Mouse (Mus musculus) cerebellum, postnatal 14 days (tissue): Measurements from ENCODE around the gene Asic2.

Experiments
- DNase-seq, 2 experiments: peaks; one replicate each; pipeline ENCODE4 v3.0.0; 2021; ENCODE audit warnings: mixed read lengths in 2 of 2

Asic2 gene

DNA sequence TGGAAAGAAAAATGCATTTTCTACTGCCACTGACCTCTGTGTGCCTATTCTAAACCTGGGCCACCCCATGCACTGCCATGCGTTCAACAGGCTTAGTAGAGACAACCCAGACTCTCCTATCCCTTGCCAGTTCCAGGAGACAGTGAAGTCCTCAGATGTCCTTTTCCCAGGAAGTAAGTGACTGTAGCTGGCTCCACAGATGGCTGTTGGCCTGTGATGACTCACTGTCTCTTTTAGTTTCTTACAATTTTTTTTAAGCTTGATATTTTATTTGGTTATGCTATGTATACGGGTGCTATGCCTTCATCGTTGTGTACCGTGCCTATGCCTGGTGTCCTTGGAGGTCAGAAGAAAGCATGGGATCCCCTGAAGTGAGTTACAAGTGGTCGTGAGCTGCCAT, 370.7 kb downstream of the Asic2 start:
- DNase-seq: no peak

DNA sequence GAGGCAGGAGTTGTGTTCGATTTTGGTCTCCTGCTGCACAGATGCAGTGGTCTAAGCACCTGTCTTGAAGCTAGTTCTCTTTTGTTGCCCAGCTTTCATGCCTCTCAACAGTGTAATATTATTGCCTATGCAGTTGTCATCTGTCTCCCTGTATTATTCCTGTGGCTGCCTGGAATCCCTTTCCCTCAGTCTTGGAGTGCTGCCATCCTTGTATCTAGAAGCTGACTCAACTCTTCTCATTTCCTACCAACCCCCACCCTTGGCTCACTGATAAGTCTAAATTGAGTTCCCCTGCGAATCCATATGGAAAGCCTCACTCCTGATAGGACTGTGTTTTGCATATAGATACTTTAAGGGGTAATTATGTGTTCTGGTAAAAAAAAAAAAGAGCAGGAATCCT, 373.0 kb downstream of the Asic2 start:
- peak in 1 of 2 experiments; percentile 26 for DNase-seq

DNA sequence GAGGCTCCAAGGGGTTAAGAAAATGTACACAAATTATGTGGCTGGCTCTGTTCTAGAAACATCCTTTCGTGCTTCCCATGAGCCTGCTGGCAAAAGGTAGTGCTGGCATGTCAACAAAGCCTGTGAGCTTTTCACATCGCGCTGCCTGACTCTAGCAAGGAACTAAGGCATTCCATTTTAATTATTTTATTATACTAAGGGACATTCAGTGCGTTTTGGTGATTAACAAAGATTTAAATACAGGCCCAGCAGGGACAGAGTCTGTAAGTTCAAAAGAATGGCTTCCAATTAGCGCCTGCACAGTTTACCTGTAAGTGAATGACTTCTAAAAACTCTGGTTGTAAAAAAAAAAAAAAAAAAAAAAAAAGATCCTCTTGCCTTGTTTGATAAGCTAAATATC, 375.5 kb downstream of the Asic2 start:
- no peak for DNase-seq

DNA sequence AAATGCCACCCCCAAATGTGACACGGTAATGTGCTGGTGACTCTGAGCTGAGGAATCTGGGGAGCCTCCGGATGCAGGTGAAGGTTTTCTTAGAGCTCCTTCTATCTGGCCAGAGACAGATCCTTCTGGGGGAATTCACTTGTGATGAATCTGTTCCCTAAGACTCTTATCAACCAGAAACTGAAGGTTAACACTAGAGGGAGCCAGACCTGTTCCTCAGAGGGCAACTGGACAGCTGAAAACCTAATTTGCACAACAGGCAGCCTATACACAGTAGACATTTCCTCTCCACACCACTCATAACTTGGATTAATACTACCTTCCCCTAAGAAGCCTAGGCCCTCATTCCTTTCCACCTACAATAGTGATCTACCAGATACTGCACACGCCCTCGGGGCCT, 377.3 kb downstream of the Asic2 start:
- no peak for DNase-seq

DNA sequence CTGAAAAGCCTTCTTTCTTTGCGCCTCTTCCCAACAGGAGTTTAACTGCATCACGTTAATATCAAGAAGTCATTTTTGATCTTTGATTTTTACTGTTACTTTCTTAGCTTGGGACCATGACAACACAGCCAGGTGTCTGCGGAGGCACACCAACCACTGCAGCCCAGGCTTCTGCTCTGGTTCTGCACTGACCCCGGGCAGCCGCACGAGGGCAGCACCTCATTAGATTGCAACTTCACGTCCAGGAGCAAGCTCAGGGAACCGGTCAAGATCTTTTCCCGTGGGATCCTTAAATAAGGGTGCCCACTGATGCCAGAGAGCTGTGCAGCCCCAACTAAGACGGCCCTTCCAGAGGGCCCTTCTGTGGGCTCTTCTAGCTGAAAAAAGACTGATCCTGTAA, 379.6 kb downstream of the Asic2 start:
- DNase-seq: peak; percentile 90

DNA sequence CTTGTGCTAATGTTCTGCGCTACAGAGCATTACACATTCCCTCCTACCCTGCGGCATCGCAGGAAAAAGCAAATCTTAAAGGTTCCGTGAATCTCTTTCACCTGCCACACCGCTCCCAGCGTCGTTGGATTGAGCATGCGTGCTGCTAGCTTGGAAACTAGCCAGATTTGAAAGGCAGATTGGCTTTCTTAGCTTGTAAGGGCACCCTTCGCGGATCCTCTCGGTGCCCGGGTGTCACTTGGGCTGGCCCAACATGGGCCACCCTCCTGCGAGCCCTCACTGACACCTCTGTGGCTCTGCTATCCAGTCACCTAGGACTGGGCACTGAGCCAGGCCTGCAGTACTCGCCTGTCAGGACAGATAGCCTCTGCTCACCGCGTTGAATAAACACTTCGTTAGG, 380.3 kb downstream of the Asic2 start:
- DNase-seq: peak; percentile 78 to 85

DNA sequence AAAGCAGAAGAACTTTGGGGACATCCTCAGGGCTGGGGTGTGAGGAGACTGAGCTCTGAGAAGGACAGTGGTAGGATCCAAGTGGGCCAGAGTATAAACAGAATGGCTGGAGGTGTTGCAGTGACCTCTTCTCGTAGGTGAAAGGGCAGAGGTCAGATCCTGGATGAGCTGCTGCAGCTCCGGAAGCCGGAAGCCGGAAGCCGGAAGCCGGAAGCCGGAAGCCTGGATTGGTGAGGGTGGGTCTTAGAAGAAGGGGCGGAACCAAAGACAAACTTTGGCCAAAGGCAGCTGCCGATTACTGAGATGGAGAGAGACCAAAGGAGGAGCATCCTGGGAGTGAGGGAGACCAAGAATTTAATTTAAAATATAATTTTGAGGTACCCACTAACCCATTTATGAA, 381.1 kb downstream of the Asic2 start:
- no peak for DNase-seq

DNA sequence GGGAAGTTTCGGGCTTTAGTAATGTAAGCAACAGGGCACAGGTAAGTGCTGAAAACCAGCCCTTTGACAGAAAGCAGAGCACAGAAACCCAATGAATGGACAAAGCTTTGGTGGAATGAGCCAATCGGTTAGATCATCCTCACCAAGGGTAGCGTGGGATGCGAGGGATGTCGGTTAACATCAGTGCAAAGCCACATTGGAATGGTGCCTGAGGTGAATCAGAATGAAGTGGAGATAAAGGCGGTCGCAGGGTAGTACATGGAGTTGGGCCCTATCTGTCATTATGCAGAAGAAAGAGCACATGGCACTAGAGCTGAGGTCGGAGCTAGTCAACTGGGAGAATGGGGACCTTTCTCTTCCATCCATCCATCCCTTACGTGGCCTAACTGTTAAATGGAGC, 383.8 kb downstream of the Asic2 start:
- no peak for DNase-seq

DNA sequence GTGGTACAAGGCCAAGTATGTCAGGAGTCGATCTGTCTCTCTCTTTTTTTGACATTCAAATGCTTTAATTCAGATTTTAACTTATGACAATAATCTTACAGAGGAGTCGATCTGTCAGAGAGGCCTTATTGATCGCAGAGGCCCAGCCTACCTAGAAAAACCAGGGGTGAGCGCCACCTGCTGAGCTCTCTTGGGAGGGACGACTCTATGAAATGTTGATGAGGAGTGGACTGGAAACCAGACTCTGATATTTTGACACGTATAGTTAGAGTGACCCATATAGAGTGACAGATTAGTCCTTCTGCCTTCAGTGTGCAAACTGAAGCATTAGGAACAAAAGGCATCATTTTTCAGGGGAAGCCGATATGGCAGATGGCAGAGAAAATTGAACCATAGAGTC, 385.1 kb downstream of the Asic2 start:
- DNase-seq: peak; percentile 39 to 50

DNA sequence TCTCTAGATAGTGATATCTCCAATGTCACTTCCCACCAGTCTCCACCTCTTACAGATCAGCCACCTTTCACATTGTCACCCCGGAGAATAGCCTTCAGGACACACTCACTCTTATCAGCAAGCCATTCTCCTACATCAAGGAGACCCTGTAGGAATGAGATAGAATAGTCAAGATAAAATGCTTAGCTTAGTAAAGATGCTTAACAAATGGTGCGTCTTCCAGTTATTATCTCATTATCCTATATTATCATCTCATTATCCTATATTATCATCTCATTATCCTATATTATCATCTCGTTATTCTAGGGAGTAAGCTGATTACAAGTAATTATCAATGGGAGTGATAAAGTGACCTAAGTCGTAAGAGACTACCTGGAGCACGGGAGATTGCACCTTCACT, 386.1 kb downstream of the Asic2 start:
- DNase-seq: no peak

DNA sequence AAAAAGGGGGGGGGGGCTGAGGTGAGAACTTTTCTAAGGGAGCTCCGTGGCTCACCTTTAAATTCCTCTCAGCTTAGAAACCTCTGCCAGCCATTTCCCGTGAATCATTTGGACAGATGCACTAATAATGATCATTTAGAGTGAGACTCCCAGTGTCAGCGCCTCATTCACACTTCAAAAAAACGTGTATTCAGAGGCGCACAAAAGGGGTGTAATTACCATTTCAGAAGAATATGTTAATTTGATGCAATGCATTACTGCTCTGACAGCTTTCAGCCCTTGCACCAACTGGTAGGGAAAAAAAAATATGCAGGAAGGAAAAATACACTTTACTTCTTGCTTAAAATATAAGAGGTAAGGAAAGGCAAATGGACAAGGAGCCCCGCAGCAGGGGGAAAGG, 388.5 kb downstream of the Asic2 start:
- no peak for DNase-seq

DNA sequence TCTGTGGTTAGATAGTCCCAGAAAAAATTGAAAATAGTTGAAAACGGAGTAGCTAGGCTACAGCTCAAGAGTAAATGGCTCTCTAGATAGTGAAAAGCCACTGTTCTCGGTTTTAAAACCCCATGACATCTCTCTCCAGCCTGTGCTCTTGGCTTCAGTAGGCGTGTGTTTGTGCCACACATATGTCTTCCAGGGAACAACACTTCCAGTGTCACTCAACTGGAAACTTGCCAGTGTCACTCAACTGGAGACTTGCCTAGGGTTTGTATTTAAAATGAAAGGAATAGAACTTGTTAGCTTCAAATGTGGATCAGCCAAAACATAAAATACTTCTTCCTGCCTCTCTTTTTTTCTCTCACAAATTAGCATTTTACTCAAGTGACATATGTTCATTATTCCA, 397.9 kb downstream of the Asic2 start:
- peak; percentile 70 to 84 for DNase-seq

DNA sequence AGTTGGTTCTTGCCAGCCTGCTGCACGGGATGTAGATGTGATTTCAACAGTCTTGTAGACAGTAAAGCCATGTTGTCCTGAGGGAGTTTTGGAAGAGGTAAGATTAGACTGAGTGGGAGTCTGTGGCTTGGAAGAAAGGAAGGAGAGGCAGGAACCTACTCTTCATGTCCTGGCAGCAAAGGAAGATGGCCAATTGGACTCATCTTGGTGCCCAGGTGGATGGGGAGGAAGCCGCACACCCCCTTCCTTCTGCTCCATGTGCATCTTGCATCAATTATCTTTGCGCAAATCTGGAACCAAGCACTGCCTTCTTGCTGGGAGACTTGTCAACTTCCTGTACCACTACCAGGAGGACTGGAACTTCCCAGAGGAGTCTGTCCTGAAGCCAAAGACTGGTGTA, 403.4 kb downstream of the Asic2 start:
- peak; percentile 17 to 68 for DNase-seq

DNA sequence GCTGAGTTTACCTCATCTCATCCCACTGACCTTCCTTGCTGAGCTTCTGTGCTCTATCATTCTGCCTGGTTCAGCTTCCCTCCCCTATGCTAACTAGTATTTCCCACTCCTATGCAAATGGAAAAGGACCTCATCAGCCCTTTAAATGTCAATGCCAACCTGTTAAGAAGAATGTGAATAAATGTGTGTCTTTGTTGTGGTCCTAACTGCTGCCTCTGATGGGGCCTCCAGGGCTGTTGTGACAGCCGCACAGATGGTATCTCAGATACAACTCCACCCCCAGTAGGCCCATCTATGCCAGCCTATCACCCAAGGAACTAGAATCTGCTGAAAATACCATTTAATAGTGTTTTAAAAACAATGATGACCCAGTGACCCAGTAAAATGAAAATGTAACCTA, 407.9 kb downstream of the Asic2 start:
- no peak for DNase-seq

DNA sequence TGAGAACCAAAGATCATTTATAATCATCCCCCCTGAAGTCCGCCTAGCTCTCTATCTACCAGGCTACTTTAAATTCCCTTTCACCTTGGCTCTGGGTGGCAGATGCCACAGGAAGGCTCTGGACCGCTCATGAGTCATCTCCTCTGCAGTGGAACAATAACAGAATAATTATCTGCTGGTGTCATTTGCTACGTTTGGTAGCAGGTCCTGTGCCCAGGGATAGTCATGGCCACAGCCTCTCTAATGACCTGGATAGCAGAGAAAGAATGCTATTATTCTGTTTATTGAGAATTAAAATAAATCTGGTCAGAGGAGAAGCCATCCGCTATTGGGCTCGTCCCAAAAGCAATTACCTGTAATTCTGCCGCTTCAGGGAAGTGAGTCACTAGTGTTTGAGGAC, 425.1 kb downstream of the Asic2 start:
- no peak for DNase-seq

DNA sequence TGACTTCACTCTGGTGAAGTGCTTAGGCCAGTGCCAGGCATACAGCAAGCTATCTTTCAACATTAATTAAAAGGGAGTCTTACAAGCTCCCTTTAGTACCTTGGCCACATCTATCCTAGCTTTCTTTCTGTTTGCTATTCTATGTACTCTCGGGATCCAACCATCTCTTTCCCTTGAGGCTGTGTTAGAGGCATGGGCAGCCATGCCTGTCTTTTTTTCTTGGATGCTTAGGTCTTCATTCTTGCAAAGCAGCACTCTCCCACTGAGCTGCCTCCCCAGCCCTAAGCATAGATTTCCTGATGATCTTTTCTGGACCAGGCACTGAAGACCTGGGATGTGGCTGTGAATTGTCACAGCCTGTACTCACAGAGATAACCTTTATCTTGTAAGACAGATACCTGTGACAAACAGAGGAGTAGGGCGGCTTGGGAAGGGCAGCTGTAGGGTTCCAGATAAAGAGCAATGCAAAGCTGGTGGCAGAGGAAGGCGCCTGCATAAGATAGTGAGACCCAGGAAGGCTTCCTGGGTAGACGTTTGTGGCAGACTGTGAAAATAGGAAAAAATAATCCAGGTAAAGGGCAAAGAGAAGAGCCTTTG, 433.0 kb downstream of the Asic2 start:
- DNase-seq: no peak

DNA sequence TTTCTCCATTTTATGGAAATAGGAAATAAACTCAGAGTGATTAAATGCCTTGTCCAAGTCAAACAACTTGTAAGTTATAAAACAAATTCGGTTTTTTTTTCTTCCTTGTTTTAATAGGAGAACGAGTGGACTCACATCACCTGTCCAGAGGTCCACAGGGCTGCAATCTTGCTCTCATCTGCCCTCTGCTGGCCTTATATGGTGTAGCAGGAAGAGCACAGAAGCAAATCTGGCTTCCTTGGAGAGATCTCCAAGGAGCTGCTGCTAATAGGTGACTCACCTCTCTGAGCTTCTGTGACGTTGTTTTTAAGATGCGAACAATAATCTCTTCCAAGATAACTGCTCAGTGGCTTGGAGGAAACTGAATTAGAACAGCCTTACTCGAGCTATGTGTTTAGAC, 433.6 kb downstream of the Asic2 start:
- DNase-seq: peak; percentile 88

DNA sequence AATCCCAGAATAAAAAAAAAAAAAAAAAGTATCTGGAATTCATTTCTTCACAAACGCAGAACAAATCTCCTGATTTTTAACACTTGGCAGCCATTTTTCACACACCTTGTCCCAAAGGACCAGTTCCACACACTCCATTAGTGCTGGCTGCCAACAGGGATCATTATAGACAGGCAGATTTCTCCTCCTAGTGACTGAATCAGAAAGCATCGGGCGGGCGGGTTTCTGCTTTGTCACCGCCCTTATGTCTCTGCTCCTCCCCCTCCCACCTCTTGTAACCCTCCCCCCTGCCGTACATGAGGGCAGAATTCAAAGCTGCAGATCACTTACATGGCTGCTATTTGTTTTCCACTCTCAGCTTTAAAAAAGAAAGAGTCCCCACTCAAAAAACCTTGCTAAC, 436.4 kb downstream of the Asic2 start:
- peak; percentile 56 for DNase-seq

DNA sequence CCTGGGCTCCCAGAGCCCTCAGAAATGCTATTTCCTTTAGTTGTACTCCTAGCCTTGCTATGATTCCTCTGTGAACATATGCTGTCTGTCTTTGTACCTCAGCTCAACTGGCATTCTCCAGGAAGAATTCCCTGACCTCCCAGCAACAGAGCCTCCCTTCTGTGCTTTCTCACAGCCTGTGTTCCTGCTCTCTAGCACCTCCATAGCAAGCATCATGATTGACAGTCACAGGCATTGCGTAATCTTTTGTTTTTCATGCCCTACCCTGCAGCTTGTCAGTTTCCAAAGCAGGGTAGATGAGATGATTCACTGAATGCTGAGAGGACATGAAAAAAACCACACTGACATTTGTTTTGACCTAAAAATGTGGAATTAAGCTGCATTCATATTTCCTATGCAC, 445.3 kb downstream of the Asic2 start:
- no peak for DNase-seq

DNA sequence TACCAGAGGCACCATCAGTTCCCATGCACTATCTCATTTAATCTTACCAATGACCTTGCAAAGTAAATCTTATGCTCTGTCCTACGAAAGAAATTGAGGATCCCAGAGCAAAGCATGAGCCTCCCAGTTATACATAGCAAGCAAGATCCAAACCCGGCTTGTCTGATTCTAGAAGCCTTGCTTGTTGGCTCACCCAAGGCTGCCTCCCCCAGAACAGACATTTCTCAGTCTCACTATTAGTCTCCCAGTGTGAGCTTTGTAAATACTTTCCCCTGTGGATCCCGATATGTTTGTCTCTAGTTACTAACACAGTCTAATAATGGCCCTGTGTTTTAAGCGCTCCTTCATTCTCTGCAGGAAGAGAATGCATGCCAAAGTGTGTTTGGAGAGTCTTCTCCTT, 446.4 kb downstream of the Asic2 start:
- DNase-seq: no peak

DNA sequence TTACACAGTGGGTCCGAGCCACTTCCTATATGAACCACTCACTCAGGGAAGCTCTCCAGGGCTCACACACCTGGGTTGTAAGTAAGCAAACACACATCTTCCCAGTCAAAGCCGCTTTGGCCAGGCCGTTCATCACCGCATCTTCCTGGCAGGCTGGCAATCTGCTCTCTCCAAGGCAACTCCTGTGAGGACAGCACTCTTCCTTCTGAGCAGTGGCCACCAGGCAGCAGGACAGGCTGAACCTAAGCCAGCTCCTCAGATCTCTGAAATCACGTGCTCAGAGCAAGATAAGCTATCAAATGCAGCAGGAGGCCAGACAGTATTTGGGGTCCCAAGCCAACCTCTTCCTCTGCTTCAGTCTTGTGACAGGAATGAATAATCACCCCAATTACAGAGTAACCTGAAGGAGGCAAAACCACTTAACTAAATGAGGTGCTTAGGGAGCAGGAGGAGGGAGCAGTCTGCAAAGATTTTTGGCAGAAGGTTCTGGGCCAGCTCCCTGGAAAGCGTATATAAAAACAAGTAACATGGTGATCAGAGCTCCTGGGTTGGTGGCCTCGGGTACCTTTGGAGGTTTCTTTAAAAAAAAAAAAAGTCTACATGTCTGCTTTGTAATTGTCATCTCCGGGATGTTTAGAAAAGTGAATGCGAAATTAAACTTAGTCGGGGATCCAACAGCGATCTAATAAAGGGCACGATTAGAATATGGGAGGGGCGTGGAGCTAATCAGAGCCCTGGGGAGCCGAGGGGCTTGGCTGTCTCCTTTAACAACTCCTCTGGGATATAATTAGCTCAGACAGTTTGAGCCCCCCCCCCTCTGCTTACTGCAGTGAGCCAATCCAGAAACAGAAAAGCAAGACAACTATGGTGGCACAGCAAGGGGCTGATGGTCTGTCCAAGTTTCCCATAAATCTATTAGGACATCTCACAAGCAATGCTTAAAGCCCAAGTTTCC, 450.0 kb downstream of the Asic2 start:
- DNase-seq: peak; percentile 48 to 58

DNA sequence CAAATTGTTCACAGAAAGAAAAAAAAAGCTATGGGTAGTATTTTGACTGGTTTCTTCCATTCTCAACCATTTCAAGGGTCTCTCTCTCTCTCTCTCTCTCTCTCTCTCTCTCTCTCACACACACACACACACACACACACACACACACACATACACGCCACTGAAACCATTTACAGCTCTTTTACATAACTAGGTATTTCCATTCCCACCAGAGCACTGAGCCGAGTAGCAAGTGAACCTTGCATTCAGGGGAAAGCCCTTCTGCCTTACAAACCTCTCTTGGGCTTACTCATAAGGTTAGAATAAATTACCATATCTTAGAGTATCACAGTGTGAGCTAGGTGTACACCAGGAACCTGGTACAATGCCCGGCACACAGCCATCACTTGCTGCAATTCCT, 452.5 kb downstream of the Asic2 start:
- DNase-seq: no peak

DNA sequence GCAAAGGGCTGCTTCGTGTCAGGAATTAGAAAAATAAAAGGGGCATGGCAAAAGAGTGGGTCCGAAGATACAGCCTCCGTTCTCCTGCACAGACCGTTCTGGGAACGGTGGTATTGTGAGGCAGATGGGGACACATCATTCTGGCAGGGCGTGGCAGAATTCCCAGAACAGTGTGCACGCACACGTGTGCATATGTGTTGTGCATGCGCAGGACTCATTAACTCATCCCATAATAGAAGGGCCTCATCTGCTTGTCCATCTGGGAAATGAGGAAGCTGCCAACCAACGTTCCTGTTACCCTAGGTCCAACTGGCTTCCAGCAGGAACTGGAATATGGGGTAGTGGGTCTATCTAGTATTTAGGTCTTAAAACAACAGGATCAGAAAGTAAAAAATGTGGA, 455.8 kb downstream of the Asic2 start:
- DNase-seq: peak; percentile 56 to 74

DNA sequence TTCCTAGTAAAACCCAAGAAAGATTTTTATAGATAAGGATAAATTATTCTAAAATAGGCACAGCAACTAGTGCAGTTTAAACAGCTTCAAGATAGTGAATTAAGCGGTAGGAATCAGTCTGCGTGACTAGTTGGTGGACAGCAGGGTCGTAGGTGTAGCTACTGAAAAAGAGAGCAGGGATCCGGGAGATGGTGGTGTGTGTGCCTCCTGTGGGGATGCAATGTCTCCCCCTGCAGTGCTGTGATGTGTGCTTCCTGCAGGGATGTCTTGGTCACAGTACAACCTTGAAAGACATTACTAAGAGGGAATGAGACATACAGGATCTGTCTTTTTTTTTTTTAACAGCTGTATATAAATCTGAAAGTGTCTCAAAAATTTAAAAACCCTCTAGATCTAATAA, 456.9 kb downstream of the Asic2 start:
- no peak for DNase-seq
